Mouse (Mus musculus) liver, embryonic 16.5 days (tissue): ENCODE data around the gene Mob3b. TPM values are rescaled to one million over a fixed set of nuclear protein-coding genes. Genes with fewer than 3 reads are reported as not detected.

Experiments used
- ATAC-seq: fragments of 200-750 bp; cut with Nextera tagmentation; 2 replicates; pipeline ENCODE4 v1.8.0; 2017; ENCODE audit warnings: low read depth, mild to moderate bottlenecking, moderate number of reproducible peaks, moderate library complexity
- H3K27ac ChIP-seq: fragments of 300-500 bp; sonication (generic); 2 replicates; pipeline ENCODE4 v1.5.1; 2014; ENCODE audit warnings: mild to moderate bottlenecking, low read length
- H3K27me3 ChIP-seq: fragments of 300-500 bp; sonication (generic); 2 replicates; pipeline ENCODE4 v1.6.1; 2014; ENCODE audit warnings: low read depth, low read length, mixed read lengths; ENCODE audit not compliant: control insufficient read depth, insufficient read depth
- H3K36me3 ChIP-seq: fragments of 300-500 bp; sonication (generic); 2 replicates; pipeline ENCODE4 v1.6.1; 2014; ENCODE audit warnings: mild to moderate bottlenecking; ENCODE audit not compliant: control insufficient read depth, insufficient read depth
- H3K4me1 ChIP-seq: fragments of 300-500 bp; sonication (generic); 2 replicates; pipeline ENCODE4 v1.6.1; 2014; ENCODE audit warnings: low read depth, low read length, mixed read lengths; ENCODE audit not compliant: control insufficient read depth
- H3K4me2 ChIP-seq: fragments of 300-500 bp; sonication (generic); 2 replicates; pipeline ENCODE4 v1.6.1; 2014; ENCODE audit warnings: low read depth, low read length, mixed read lengths
- H3K4me3 ChIP-seq: fragments of 300-500 bp; sonication (generic); 2 replicates; pipeline ENCODE4 v1.5.1; 2014; ENCODE audit warnings: low read depth, mild to moderate bottlenecking, low read length
- H3K9ac ChIP-seq: fragments of 300-500 bp; sonication (generic); 2 replicates; pipeline ENCODE4 v1.6.1; 2014; ENCODE audit warnings: low read depth, low read length
- H3K9me3 ChIP-seq: fragments of 300-500 bp; sonication (generic); replicated peaks from 2 replicates; pipeline ENCODE4 v1.6.1; 2016; ENCODE audit warnings: low read length; ENCODE audit not compliant: control insufficient read depth
- WGBS: fragments of 180-500 bp; shearing (Covaris S2); extraction: QIAGEN DNeasy Blood & Tissue Kit; methylation state at CpG from one replicate; pipeline ENCODE4 v1.1.7; 2014; ENCODE audit not compliant: insufficient replicate concordance; 5-methylcytosine and 5-hydroxymethylcytosine counted together
- polyA plus RNA-seq: library from polyadenylated mRNA; unstranded; fragments of >200 nt; fragmentation: Nextera tagmentation; extraction: Ambion mirVana; gene quantifications from 2 replicates; pipeline ENCODE4 v1.2.1, GENCODE M21; 2015

Mob3b gene
- polyA plus RNA-seq, 1 experiment from 2014 or later, result 10.2 TPM

DNA sequence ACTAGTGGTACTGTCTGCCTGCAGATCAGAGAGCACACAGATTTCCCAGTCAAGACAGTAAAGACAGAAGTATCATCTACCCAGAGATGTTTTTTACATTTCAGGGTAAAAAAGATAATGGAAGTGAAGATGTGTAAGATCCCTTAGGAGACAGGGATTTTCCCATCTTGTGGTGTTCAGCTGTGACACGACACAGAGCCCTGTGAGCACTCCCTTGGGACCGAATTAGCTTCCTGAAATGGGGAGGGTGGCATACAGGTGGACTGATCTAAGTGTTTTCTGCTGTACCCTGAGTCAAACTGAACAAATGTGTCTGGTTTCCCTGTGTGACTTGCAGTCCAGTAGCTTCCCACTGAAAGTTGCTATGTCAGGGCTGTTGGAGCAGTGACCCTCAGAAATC is 42.3 kb downstream of the Mob3b start:
- Histone ChIP-seq H3K36me3 (no peaks in the 10 kb centered on the region), H3K27ac (no peak overlapping the region), H3K9ac (no peak overlapping the region), H3K9me3 (no peaks in the 10 kb centered on the region), H3K4me2 (no peak overlapping the region), H3K4me3 (no peak overlapping the region), H3K4me1 (no peaks in the 10 kb centered on the region), H3K27me3 (no peaks in the 10 kb centered on the region)
- 59% methylated on average over 2 of the region's 2 CpGs for WGBS
- no peak for ATAC-seq

GRCm38 (mm10) chr4:35113516-35114248 is 43.6 kb downstream of the Mob3b start:
- Histone ChIP-seq H3K4me3 (no peak overlapping the region), H3K27ac (peak overlapping the region; percentile 57; the same call in 1 of the 2 replicates), H3K4me2 (no peak overlapping the region), H3K36me3 (no peaks in the 10 kb centered on the region), H3K9ac (no peak overlapping the region), H3K27me3 (no peaks in the 10 kb centered on the region), H3K4me1 (no peaks in the 10 kb centered on the region), H3K9me3 (no peaks in the 10 kb centered on the region)
- ATAC-seq, result peak; percentile 70
- 62% methylated on average over 13 of the region's 13 CpGs for WGBS

GRCm38 (mm10) chr4:35112452-35112851 is 44.8 kb downstream of the Mob3b start:
- H3K4me3 ChIP-seq, result no peak overlapping the region
- no peaks in the 10 kb centered on the region for H3K36me3 ChIP-seq
- H3K27ac ChIP-seq, result no peak overlapping the region
- no peaks in the 10 kb centered on the region for H3K27me3 ChIP-seq
- H3K9me3 ChIP-seq, result no peaks in the 10 kb centered on the region
- ATAC-seq, result no peak
- H3K4me1 ChIP-seq, result no peaks in the 10 kb centered on the region
- no peak overlapping the region for H3K4me2 ChIP-seq
- WGBS, result 79% methylated on average over 4 of the region's 4 CpGs
- H3K9ac ChIP-seq, result no peak overlapping the region

DNA sequence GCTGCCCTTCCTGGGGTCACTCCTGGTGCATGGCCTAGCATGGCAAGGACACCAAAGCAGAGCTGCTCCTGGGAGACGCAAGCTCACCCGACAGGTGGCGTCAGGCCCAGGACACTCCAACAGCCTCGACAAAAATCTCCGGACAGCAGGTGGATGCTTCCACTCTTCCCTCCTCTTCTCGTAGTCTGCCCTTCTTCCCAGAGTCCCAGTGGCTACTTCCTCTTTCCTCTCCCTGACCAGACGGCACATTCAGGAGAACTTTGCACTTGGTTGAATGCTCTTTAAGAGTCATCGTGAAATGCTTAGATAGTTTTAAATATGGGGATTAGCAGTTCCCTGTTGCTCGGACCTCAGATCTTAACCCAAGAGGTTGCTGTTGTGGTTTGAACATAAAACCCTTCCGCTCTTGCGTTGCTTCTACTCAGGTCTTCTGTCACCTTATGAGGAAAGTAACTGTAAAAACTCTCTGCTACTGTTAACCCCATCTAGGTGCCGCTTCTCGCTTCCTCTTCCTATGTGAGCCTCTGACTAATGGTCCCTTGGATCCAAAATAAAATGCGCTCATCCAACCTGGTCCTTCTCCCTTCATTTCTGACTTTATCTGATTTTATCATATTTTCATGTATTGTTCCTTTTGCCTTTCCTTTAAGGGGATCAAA is 52.0 kb downstream of the Mob3b start:
- Histone ChIP-seq H3K9ac (no peak overlapping the region), H3K4me3 (no peak overlapping the region), H3K36me3 (no peaks in the 10 kb centered on the region), H3K27ac (no peak overlapping the region), H3K4me1 (peaks cover 4% of the 10 kb centered on the region), H3K9me3 (no peaks in the 10 kb centered on the region), H3K27me3 (no peaks in the 10 kb centered on the region), H3K4me2 (no peak overlapping the region)
- WGBS, result 58% methylated on average over 14 of the region's 14 CpGs
- ATAC-seq, result no peak

DNA sequence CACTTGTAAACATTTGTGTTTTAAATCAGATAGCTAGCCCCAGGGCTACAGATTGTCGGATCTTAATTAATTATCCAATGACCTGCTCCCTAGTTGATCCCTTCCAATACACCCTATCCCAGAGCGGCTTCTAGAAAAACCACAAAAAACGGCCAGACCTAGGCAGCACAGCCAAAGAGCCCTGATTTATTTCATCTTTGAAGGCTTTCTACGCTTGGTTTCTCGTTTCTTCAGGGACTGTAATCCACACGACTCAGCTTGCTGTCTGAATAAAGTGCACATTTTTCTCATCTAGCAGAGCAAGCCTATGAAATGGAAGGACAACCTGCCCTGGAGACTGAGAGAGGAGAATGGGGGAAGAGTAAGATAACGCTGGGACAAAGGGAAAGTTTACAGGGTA is 56.1 kb downstream of the Mob3b start:
- no peaks in the 10 kb centered on the region for H3K36me3 ChIP-seq
- H3K9me3 ChIP-seq, result no peaks in the 10 kb centered on the region
- no peak for ATAC-seq
- no peak overlapping the region for H3K4me3 ChIP-seq
- H3K27me3 ChIP-seq, result no peaks in the 10 kb centered on the region
- WGBS, result 50% methylated on average over 7 of the region's 7 CpGs
- no peak overlapping the region for H3K27ac ChIP-seq
- no peak overlapping the region for H3K9ac ChIP-seq
- H3K4me1 ChIP-seq, result peaks cover 25% of the 10 kb centered on the region
- no peak overlapping the region for H3K4me2 ChIP-seq

- Histone ChIP-seq H3K4me1 (peaks cover 28% of the 10 kb centered on the region), H3K4me2 (peak overlapping the region; percentile 61), H3K4me3 (peak overlapping the region; percentile 47), H3K36me3 (no peaks in the 10 kb centered on the region), H3K27me3 (no peaks in the 10 kb centered on the region), H3K27ac (peak overlapping the region; percentile 61), H3K9me3 (no peaks in the 10 kb centered on the region), H3K9ac (peak overlapping the region; percentile 34; the same call in 1 of the 2 replicates)
- peak; percentile 76 for ATAC-seq
- 9% methylated on average over 29 of the region's 29 CpGs for WGBS
These were observed 57.2 kb downstream of the Mob3b start for GRCm38 (mm10) chr4:35099865-35100780.

GRCm38 (mm10) chr4:35099210-35099864 is 57.9 kb downstream of the Mob3b start:
- peak overlapping the region; percentile 61 for H3K4me2 ChIP-seq
- H3K9me3 ChIP-seq, result no peaks in the 10 kb centered on the region
- peak overlapping the region; percentile 37 for H3K27ac ChIP-seq
- WGBS, result 30% methylated on average over 17 of the region's 17 CpGs
- peaks cover 28% of the 10 kb centered on the region for H3K4me1 ChIP-seq
- H3K4me3 ChIP-seq, result peak overlapping the region; percentile 47
- ATAC-seq, result no peak
- H3K27me3 ChIP-seq, result no peaks in the 10 kb centered on the region
- H3K36me3 ChIP-seq, result no peaks in the 10 kb centered on the region
- H3K9ac ChIP-seq, result no peak overlapping the region

DNA sequence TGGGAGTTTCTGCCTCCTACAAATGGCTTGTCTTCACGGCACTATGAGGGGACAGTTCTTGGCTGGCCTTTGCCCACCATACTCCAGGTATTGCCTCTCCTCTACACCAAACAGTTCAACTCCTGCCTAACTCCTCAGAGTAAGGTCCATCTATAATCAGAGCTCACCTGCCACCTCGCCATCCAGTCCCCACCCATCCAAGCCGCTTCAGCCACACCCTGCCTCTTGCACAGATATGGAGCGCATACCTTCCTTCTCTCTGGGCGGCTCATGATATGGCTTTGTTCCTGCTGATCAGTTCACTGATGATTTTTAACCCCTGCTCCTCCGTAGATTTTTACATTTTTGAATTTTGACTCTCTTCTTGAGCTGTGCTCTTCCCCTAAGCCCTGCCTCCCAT is 58.7 kb downstream of the Mob3b start:
- no peak overlapping the region for H3K9ac ChIP-seq
- H3K4me2 ChIP-seq, result no peak overlapping the region
- no peaks in the 10 kb centered on the region for H3K27me3 ChIP-seq
- no peaks in the 10 kb centered on the region for H3K36me3 ChIP-seq
- H3K9me3 ChIP-seq, result no peaks in the 10 kb centered on the region
- 31% methylated on average over 6 of the region's 6 CpGs for WGBS
- H3K27ac ChIP-seq, result no peak overlapping the region
- peaks cover 28% of the 10 kb centered on the region for H3K4me1 ChIP-seq
- no peak for ATAC-seq
- no peak overlapping the region for H3K4me3 ChIP-seq
